Mouse (Mus musculus) cerebellum, adult 18-20 months (tissue): Measurements from ENCODE around the gene Gpbp1l1.

Source experiments
- DNase-seq, 2 experiments: peaks; one replicate each; pipeline ENCODE4 v3.0.0; 2021

Gpbp1l1 gene

DNA sequence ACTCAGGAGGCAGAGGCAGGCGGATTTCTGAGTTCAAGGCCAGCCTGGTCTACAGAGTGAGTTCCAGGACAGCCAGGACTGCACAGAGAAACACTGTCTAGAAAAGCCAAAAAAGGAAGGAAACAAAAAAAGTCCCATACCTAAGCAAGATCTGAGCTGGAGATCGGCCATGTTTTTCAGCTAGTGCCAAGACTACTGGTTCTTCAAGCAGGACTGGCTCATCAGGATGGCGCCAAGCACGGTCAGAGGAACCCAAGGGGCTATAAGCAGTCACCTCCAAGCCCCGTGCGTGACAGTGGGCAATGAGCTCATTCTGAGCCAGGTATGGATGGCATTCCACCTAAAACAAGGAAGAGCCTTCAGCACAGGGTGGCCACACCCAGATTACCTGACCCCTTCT lies 81.4 kb downstream of the Gpbp1l1 start:
- DNase-seq: no peak

DNA sequence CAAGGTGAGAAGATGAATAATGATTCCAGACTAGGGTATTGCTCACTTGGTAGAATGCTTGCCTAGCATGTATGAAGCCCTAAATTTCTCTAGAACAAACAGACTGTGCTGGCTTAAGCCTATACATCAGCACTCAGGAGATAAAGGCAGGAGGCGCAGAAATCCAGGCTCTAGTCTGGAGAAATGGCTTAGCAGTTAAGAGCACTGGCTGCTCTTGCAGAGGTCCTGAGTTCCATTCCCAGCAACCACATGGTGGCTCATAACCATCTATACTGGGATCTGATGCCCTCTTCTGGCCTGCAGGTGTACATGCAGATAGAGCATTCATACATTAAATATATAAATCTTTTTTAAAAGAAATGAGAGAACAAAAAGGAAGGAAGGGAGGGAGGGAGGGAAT lies 84.6 kb downstream of the Gpbp1l1 start:
- DNase-seq: no peak
